Mouse (Mus musculus) small intestine, adult 2 months (tissue): Measurements from ENCODE around the gene Ctsz. TPM values are rescaled to one million over a fixed set of nuclear protein-coding genes. Genes with fewer than 3 reads are reported as not detected.

Source experiments
- H3K27ac ChIP-seq: fragments of 200-500 bp; 2 replicates; pipeline ENCODE4 v1.5.1; 2012; ENCODE audit warnings: low read depth, low read length, control low read depth, inconsistent platforms; ENCODE audit not compliant: insufficient read depth
- H3K27me3 ChIP-seq: fragments of 200-500 bp; 2 replicates; pipeline ENCODE4 v1.6.1; 2012; ENCODE audit warnings: mild to moderate bottlenecking, moderate library complexity, low read length, inconsistent platforms; ENCODE audit not compliant: control insufficient read depth, insufficient read depth
- H3K36me3 ChIP-seq: fragments of 200-500 bp; 2 replicates; pipeline ENCODE4 v1.6.1; 2012; ENCODE audit warnings: mild to moderate bottlenecking, low read length, control low read depth, inconsistent platforms; ENCODE audit not compliant: control insufficient read depth, insufficient read depth
- H3K4me1 ChIP-seq: fragments of 200-500 bp; 2 replicates; pipeline ENCODE4 v1.6.1; 2012; ENCODE audit warnings: low read length, inconsistent platforms, mixed read lengths; ENCODE audit not compliant: control insufficient read depth, insufficient read depth, insufficient read length
- H3K4me3 ChIP-seq: fragments of 200-500 bp; 2 replicates; pipeline ENCODE4 v1.5.1; 2012; ENCODE audit warnings: low read depth, mild to moderate bottlenecking, control low read depth, inconsistent platforms, low read length, moderate library complexity
- CTCF ChIP-seq: fragments of 200-500 bp; IDR thresholded peaks from 2 replicates; pipeline ENCODE4 v1.5.1; 2012; ENCODE audit warnings: low read depth, mild to moderate bottlenecking, control low read depth, inconsistent platforms, low read length, moderate library complexity, mixed read lengths; ENCODE audit not compliant: insufficient replicate concordance, insufficient read length; ENCODE audit errors: extremely low read depth
- POLR2A ChIP-seq: fragments of 200-500 bp; IDR thresholded peaks from 2 replicates; pipeline ENCODE4 v1.6.1; 2012; ENCODE audit warnings: low read depth, mild to moderate bottlenecking, control low read depth, inconsistent platforms, low read length, moderate library complexity
- WGBS: fragments of 180-500 bp; shearing (Covaris S2); methylation state at CpG from one replicate; pipeline ENCODE4 v1.1.7; 2018; 5-methylcytosine and 5-hydroxymethylcytosine counted together
- polyA plus RNA-seq: library from polyadenylated mRNA; depleted of rRNA; stranded (reverse); fragments of >200 nt; gene quantifications from 2 replicates; pipeline ENCODE4 v1.2.3, GENCODE M21; 2012

Gene Ctsz
- polyA plus RNA-seq, 1 experiment = 363 TPM

DNA sequence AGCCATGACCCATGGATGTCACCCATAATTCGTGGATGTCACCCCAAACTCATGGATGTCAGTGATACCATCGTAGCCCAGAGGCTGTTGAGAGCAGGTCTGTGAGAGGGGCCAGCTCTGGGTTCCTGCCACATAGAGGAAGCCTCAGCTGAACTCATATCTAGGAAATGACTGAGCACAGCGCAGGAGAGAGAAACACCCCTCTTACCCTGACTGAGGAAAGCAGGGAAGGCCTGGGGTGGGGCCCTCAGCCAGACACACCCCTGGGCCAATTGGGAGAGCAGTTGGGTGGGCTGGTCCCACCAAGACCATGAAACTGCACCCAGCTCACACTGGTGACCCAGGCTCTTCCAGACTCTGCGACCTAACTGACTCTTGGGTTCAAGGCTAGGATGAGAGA lies 11.5 kb upstream of the Ctsz start, which contains the start of gene Tubb1:
Gene Tubb1, plus strand, starts transcription at position 343 of the 400 bp plus-strand sequence.
- Histone ChIP-seq H3K27me3 (no peaks in the 10 kb centered on the region), H3K4me3 (no peak within 1 kb of the TSS), H3K36me3 (no peaks in the 10 kb centered on the region), H3K27ac (no peak within 1 kb of the TSS), H3K4me1 (no peaks in the 10 kb centered on the region)
- TF ChIP-seq CTCF = no peak
- TF ChIP-seq POLR2A = no peak
- 72% methylated on average over 4 of the region's 4 CpGs for WGBS

DNA sequence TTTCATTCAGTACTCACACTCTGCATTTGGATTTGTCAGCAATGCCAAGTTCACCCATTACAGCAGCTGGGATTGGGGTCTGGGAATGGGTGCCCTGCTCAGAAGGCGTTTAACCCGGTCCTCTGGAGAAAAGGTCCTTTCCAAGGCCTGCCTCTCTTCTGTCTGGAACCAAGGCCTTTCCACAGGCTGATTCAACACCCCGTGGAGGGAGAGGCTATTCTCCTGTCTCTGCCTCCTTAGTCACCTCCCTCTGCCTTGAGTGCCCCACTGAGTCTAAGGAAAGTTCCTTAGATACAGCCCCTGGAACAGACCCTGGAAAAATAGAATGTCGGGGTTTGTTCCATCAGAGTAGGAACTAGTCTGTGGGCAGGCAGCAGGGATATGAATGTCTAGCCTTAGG lies 9.6 kb upstream of the Ctsz start:
- TF ChIP-seq CTCF (no peak), POLR2A (no peak)
- Histone ChIP-seq H3K27me3 (no peaks in the 10 kb centered on the region), H3K4me1 (no peaks in the 10 kb centered on the region), H3K4me3 (no peak overlapping the region), H3K36me3 (no peaks in the 10 kb centered on the region), H3K27ac (no peak overlapping the region)
- 84% methylated on average over 4 of the region's 4 CpGs for WGBS

DNA sequence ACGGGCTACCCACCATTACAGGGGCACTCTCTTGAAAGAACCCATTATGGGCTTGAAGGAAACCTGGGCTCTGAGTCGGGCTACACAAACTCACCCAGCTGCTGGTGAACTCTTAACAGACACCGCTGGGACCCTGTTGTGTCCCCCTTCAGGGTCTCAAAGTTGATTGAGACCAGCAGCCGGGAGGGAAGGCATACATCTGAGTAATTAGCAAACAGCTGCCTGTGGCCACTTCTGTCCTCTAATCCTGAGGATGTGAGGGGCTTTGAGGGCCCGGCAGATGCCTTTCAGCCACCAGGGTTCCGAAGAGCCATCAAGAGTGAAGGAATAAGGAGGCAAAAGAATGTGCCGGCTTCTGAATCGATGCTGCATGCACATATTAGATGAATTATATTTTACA lies 8.1 kb upstream of the Ctsz start:
- Histone ChIP-seq H3K27ac (no peak overlapping the region), H3K4me3 (no peak overlapping the region), H3K27me3 (no peaks in the 10 kb centered on the region), H3K36me3 (no peaks in the 10 kb centered on the region), H3K4me1 (peaks cover 3% of the 10 kb centered on the region)
- 74% methylated on average over 8 of the region's 8 CpGs for WGBS
- TF ChIP-seq CTCF = no peak
- TF ChIP-seq POLR2A = no peak

DNA sequence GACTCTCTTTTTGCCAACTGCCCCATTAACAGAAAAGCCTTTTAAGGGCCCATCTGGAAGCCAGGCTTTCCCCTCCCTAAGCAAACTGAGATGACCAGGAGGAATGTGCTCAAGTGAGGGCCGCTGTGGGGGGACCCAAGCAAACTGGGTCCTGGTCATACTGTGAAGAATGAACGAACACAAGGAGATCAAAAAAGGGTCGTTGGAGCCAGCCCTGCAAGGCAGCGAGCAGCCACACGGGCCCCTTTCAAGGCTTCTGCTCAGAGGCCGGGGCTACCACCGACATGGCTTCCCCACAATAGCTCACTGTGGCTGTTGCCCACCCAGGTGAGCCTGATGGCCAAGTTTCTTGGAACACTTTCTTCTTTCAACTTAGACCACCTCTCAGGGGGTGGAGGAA lies 7.7 kb upstream of the Ctsz start:
- 67% methylated on average over 7 of the region's 7 CpGs for WGBS
- no peaks in the 10 kb centered on the region for H3K27me3 ChIP-seq
- H3K27ac ChIP-seq = no peak overlapping the region

DNA sequence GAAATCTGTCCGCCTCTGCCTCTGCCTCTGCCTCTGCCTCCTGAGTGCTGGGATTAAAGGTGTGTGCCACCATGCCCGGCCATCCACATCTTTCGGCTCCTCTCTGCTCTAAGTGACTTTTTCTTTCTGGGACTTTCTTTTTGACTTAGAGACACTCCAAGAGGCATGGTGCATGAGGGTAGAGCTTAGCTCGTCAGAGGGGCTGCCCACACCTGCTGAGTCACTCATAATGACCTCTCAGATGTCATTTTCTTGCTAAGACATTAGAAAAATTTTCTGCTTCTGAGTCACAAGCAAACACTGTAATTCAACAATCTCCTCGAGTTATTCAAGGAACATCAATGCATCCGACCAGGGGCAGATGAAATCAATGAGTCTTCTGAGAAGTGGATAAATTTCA lies 6.2 kb upstream of the Ctsz start:
- Histone ChIP-seq H3K27ac (no peak overlapping the region), H3K4me3 (no peak overlapping the region), H3K27me3 (no peaks in the 10 kb centered on the region), H3K4me1 (peaks cover 5% of the 10 kb centered on the region), H3K36me3 (no peaks in the 10 kb centered on the region)
- no peak for TF ChIP-seq POLR2A
- 82% methylated on average over 6 of the region's 6 CpGs for WGBS

More for the DNA sequence above, 7.7 kb upstream of the Ctsz start:
- no peak for TF ChIP-seq POLR2A
- no peak for TF ChIP-seq CTCF
- Histone ChIP-seq H3K4me1 (peaks cover 3% of the 10 kb centered on the region), H3K4me3 (no peak overlapping the region), H3K36me3 (no peaks in the 10 kb centered on the region)

DNA sequence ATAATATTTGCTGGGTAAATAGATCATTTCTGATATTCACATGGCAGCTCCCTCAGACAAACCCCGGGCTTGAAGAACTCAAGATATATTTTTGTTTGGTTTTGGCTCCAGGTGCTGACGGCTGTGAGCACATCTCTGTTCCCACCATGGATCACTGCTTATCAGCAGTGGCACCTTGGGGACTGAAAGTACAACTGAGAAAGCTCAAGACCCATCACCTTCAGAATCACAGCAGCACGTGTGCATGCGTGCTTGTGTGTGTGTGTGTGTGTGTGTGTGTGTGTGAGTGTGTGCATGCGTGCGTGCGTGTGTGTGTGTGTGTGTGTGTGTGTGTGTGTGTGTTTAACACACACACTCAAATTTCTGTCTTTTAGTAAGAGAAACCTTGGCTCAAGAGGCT lies 5.5 kb upstream of the Ctsz start:
- Histone ChIP-seq H3K27me3 (no peaks in the 10 kb centered on the region), H3K36me3 (no peaks in the 10 kb centered on the region), H3K4me1 (peaks cover 6% of the 10 kb centered on the region), H3K27ac (no peak overlapping the region), H3K4me3 (no peak overlapping the region)
- WGBS = 81% methylated on average over 7 of the region's 7 CpGs
- no peak for TF ChIP-seq POLR2A
- no peak for TF ChIP-seq CTCF

DNA sequence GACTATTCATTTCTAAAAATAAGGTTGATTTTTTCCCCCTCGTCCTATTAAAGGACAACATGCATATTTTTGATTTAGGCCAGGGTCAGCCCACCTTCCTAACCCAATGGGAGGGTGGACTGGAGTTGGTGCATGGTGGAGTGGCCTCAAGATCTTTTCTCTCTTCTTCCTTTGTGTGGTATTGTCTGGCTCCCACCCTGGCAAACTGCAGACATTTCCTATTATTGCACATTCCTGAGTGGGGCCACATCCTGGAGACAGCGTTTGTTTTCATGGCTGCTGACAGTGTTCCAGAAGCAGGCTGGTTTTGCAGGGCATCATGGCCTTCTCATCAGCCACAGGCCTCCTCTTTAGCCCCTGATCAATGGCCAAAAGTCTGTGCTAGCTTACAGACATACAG lies 4.2 kb upstream of the Ctsz start:
- no peaks in the 10 kb centered on the region for H3K36me3 ChIP-seq
- no peak overlapping the region for H3K27ac ChIP-seq
- H3K4me3 ChIP-seq = no peak overlapping the region
- TF ChIP-seq POLR2A (no peak), CTCF (no peak)
- 48% methylated on average over 2 of the region's 2 CpGs for WGBS
- peaks cover 12% of the 10 kb centered on the region for H3K4me1 ChIP-seq
- H3K27me3 ChIP-seq = no peaks in the 10 kb centered on the region

DNA sequence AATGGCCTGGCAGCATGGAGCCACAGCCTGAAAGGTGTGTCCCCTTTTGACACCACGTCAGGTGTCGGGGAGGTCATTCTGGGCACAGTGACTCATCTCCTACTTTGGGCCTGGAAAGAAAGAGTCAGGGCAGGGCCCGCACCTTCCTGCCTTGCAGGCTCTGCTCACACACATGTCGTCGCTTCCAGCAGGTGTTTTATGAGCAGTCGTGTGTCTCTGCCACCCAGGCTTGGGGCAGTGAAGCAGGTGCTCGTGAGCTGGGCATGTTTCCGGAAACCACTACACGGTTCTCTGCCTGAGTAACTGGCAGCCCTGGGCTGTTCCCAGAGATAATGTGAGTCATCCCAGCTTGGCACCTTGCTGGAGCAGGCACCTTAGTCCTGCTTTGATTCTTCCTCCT lies 3.6 kb upstream of the Ctsz start:
- Histone ChIP-seq H3K27me3 (no peaks in the 10 kb centered on the region), H3K4me3 (peak overlapping the region; percentile 37), H3K27ac (peak overlapping the region; percentile 35), H3K4me1 (peaks cover 17% of the 10 kb centered on the region), H3K36me3 (no peaks in the 10 kb centered on the region)
- 33% methylated on average over 9 of the region's 9 CpGs for WGBS
- no peak for TF ChIP-seq CTCF
- no peak for TF ChIP-seq POLR2A
